In the genomic region with DNA sequence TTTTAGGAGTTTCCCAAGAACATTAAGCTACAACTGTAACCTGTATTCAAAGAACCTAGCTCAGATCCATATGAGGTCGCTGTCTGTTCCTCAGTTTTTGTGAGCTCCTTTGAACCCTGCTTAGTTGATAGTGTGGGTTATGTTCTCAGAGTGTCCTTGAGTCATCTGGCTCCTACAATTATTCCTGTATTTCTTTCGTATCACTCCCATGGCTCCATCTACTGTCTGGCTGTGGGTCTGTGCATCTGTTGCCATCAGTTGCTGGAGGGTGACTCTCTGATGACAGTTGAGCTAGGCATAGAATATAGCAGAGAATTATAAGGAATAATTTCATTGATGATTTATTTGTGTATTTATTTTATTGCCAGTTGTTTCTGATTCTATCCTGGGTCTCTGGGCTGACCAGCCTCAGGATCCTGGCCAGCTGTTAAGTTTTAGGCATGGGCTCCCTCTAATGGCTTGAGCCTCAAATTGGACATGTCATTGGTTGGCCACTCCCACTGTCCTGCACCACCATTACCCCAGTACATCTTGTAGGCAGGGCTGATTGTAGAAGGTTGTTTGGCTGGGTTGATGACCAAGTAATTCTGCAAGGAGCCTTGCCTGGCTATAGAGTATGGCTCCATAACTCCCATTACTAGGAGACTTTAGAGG, we compare ENCODE assay signal across 10 mouse cellular contexts.
DNase-seq lines count a peak whose midpoint lies in the region; ATAC-seq lines count a peak whose summit lies in the region.
"Had no signal": no experiment of that assay in that cellular context is flagged by ENCODE, and none has a peak within 500 bp of the region (broad histone marks: within the 10 kb centered on the region; RNA-seq: fewer than 3 reads in every experiment).

No protein-coding gene starts in this region.

- peak; percentile 63; the same call in 1 of the 2 replicates for ATAC-seq in granulocyte monocyte progenitor cell, adult 5-6 weeks (replicated peaks; ENCODE audit: poor library complexity, severe bottlenecking)

- intact Hi-C loops in left cerebral cortex, postnatal 4 days (cut with DNase I): no loop called here

- peak; percentile 3 to 15 for DNase-seq in cerebellum, postnatal 10 days
- DNase-seq in cerebellum, adult 18-20 months: no peak
- peak; percentile 3 for DNase-seq in left cerebral cortex, postnatal 4 days
- DNase-seq in left cerebral cortex, adult 11 months (ENCODE audit: low spot score): no peak
- DNase-seq in lung, postnatal 4 days: peak; percentile 10 to 17
- no peak for DNase-seq in spleen, adult 12 weeks (ENCODE audit: low spot score)
- no peak for DNase-seq in right cerebral cortex, adult 2 months (ENCODE audit: low spot score in 2 of 2)
- DNase-seq: gastrocnemius, postnatal 10 days; liver, embryonic 13.5 days had no signal

Comparison
In these comparisons a context has a peak if more than half of its experiments do, and no peak if none do; other contexts are left out.
1. DNase-seq: peak in cerebellum, postnatal 10 days (2 of 2), left cerebral cortex, postnatal 4 days (single experiment) and lung, postnatal 4 days (2 of 2); none in cerebellum, adult 18-20 months (0 of 2), left cerebral cortex, adult 11 months (single experiment), spleen, adult 12 weeks (single experiment) and right cerebral cortex, adult 2 months (0 of 2).